Mouse (Mus musculus) frontal cortex, adult 2 months (tissue): ENCODE data around the gene Gm43518. TPM values are rescaled to one million over a fixed set of nuclear protein-coding genes. Genes with fewer than 3 reads are reported as not detected.

ENCODE experiments used
- DNase-seq, 2 experiments: peaks; one replicate each; pipeline ENCODE4 v3.0.0; 2022; ENCODE audit warnings: low spot score in 1 of 2; ENCODE audit errors: extremely low spot score in 1 of 2
- polyA plus RNA-seq: library from polyadenylated mRNA; depleted of rRNA; stranded (reverse); fragments of >200 nt; gene quantifications from 2 replicates; pipeline ENCODE4 v1.2.3, GENCODE M21; 2012; rRNA removed

The Gm43518 gene
- polyA plus RNA-seq = 1.3 and 1.6 TPM in 2 replicates

- no peak for DNase-seq
Measured at GRCm38 (mm10) chr5:123927118-123927517, at the start of gene Gm43518. TSS of gene Gm43518 (plus strand) at chr5:123927418.

DNA sequence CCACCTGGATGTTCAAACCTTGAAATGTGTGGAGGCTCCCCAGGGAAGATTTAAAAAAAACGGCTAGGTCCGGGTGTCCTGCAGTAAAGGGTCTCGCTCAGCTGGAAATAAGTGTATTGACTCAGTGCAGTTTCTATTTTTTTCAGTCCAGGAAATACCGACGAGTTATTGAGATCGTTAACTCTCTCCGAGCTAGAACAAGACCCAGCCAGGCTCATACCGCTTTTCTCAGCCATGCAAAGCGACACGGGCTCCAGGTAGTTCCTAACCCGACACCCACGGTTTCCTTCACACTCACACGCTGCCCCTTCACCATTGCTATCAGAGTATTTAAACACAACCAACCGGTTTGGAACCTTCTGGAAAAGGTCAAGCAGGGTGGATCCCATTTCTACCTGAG is 49.2 kb upstream of the Gm43518 start:
- no peak for DNase-seq

DNA sequence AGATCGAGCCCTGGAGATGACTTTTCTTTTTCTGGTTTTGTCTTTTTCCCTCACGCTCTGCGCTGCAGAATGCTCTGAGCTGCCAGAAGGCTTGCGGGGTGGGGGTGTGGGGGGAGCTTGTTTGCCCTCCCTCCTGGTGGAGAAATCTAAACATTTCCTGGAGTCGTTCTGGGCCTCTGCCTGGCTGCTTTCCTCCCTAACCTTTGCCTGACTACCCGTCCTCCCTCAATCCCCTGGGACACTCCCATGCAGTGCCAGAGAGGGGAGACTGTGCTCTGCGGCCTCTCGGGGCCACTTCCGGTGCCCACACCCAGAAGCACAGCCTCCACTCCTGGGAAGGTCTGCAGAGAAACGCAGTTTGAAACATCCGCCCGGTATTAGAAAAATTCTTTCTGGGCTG is 47.3 kb upstream of the Gm43518 start, which contains the start of gene Hcar1:
Gene Hcar1, minus strand, starts transcription at position 93 of the 400 bp plus-strand sequence.
- no peak for DNase-seq

DNA sequence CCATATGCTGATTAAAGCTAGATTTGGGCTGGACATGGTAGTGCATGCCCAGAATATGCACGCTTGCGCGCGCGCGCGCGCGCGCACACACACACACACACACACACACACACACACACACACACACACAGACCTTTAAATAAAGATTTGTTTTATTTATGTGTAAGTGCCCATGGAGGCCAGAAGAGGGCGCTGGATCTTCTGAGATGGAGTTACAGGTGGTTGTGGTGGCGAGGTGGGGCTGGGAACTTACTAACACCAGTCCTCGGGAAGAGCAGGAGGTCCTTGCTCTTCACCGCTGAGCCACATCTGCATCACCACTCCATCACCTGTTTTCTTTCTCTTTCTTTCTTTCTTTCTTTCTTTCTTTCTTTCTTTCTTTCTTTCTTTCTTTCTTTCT is 46.4 kb upstream of the Gm43518 start:
- DNase-seq = no peak

- peak in 1 of 2 experiments; percentile 46 for DNase-seq
Measured at GRCm38 (mm10) chr5:123883891-123884290, 43.3 kb upstream of the Gm43518 start.

DNA sequence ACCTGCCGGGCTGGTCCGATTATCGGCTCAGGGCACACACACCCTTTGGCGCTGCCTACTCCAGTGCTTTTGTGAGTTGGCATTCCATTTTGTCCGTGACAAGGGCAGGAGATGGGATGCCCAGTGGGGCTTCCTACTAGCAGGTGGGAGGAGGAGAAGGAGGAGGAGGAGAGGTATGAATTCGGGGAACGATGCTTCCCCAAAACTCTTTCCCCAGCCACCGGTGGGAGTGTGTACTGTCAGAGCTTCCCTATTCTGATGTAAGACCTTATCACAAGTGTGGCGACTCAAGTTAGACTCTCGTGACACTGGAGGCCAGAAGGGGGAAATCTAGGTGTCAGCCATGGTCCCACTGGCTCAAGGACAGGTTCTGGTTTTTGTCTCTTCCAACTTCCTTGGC is 42.9 kb upstream of the Gm43518 start:
- DNase-seq = no peak

- DNase-seq = no peak
Measured at GRCm38 (mm10) chr5:123886365-123886764, 40.9 kb upstream of the Gm43518 start.

- DNase-seq = no peak
Measured at GRCm38 (mm10) chr5:123890312-123890711, 36.9 kb upstream of the Gm43518 start.

DNA sequence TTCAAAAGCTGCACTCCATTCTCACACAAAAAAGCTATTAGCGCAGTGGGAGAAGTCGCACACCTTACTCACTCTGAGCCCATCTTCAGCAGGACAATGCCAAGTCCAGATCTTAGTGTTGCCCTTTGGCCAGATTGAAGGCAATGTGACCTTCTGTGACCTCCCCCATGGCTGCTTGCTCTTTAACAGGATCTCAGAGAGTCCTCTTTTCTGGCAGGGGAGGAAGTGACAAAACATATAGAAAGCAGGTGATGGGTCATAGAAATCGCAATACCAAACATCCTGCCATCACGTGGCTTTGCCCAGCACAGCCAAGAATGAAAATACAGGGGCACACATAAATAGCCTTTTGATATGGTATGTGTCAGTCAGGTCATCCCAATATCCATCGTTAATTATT is 36.2 kb upstream of the Gm43518 start:
- no peak for DNase-seq

DNA sequence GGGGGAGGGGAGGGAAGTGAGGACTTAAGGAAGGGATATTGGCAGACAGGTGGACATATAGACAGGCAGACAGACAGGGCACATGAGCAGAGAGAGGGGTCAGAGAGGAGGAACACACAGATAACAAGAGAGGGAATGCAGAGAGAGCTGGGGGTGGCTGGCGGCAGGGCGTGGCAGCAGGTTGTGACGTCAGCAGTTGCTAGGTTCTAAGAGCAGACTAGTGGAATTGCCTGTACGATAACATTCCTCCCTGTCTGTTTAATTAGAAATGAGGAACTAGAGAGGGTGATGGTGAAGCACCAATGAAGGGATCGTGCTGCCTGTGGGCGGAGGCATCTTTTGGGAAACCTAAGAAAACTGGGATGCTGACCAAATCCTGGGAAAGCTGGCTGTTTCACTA is 35.5 kb upstream of the Gm43518 start:
- DNase-seq = peak in 1 of 2 experiments; percentile 57

- no peak for DNase-seq
Measured at GRCm38 (mm10) chr5:123893520-123893919, 33.7 kb upstream of the Gm43518 start.

DNA sequence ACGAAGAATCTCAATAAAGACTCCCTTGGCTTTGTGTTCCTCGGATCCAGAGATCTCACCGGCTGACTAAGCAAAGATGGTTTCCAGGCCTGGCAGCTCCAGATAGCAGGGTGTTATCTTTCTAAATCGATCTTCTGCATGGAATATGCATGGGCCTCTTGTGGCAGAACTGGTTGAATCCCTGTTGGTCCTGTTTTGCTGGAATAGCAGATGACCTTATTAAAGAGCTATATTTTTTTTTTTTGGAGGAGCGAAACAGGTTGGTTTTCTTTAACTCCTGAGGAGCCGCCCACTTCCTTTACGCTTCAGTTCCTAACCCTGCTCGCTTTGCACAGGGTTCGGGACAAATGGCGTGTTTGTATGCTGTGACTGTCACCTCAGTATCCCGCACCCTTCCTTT is 30.8 kb upstream of the Gm43518 start:
- DNase-seq = no peak

GRCm38 (mm10) chr5:123897352-123897751 is 29.9 kb upstream of the Gm43518 start:
- DNase-seq = no peak

DNA sequence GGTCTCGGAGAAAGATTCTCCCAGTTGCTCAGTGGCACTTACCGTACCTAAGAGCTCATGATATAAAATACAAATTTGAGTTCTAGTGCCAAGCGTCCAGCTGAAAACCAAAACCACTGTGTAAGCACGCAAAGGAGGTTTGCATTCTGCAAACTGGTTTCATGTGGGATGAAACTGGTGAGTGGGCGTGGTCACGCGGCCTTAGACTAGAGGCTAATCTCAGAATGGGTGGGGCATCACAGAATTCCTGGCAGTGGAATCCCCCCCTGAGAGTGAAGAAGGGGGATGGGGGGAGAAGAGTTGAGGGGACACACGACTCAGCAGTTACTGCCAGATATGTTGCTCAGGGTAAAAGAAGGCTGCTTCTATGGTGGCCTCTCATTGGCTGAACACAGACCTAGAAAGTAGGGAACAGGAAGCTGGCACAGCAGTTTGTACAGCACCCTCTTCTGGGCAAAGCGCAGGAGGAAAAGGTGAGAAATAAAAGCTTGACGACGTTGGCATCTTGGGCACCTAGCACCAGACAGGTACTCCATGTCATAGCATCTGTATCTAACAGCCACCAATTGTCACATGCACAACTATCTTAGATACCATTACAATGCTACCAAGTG is 23.1 kb upstream of the Gm43518 start:
- DNase-seq = no peak

- no peak for DNase-seq
Measured at GRCm38 (mm10) chr5:123906146-123906975, 20.9 kb upstream of the Gm43518 start.

GRCm38 (mm10) chr5:123906976-123907630 is 20.1 kb upstream of the Gm43518 start, which contains the start of gene Denr:
TSS of gene Denr (plus strand) at chr5:123907175.
- peak; percentile 91 to 99 for DNase-seq

DNA sequence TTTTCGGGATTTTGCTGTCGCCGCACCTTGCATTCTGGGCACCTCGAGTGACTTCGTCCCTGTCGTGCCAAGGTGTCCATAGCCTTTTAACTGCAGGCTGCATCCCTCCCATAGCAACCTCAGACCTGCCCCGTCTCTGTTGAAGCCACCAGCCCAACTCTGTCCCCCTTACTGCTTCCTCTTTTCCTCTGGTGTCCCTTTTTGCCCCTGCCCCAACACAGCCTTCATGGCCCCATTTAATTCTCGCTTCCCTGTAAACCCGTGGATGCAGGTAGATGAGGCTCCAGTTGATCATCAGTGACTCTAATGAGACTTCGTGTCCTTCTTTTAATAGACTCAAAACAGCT is 19.6 kb upstream of the Gm43518 start:
- no peak for DNase-seq

GRCm38 (mm10) chr5:123914852-123915251 is 12.4 kb upstream of the Gm43518 start:
- no peak for DNase-seq

DNA sequence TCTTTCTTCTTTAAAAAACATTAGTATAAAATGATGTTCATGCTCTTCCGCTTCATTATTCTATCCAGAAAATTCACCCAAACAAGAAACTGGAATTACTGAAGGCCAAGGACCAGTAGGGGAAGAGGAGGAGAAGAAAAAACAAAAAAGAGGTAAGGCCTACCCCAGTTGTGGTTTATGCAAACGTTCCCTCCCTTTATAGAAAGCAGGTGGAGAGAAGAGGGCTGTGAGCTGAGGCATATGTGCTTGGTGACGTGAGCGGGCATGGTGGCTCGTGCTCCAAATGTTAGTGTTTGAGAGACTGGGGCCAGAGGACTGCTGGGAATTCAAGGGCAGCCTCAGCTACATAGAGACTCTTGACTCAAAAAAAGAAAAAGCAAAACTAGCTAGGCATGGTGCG is 5.1 kb upstream of the Gm43518 start:
- DNase-seq = no peak

- DNase-seq = peak; percentile 78 to 93
Measured at GRCm38 (mm10) chr5:123930508-123930989, 3.3 kb downstream of the Gm43518 start, which contains the start of gene Ccdc62. TSS of gene Ccdc62 (plus strand) at chr5:123930679.

DNA sequence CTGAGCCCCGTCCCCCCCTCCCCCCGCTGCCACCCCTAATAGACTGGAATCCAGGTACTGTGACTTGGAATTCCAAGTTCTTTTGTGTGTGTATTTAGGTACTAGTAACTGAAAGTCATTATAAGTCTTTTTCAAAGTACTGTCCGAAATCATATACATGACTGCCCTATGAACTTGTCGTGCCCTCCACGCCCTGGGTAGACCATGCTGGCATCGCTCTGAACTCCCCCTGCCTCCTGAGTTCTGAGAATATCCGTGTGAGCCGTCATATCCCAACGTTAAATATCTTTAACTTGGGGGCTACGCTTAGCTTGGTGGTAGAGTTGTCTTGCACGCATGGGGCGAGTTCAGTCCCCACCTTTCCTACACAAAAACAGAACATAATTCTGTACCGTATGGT is 3.9 kb downstream of the Gm43518 start:
- DNase-seq = no peak
